ENCODE assay signal across 8 mouse cellular contexts in genomic region chr19:40511679-40512309, GRCm38 (mm10). TPM values are rescaled to one million over a fixed set of nuclear protein-coding genes. Genes with fewer than 3 reads are reported as not detected.
DNase-seq lines count a peak whose midpoint lies in the region; ATAC-seq and TF ChIP-seq lines count a peak whose summit lies in the region.

No protein-coding gene starts in this region.

- TF ChIP-seq CTCF in lung, embryonic 14.5 days (IDR thresholded peaks at IDR 0.05; ENCODE audit: low read depth) = no peak
- TF ChIP-seq CTCF in heart, postnatal 0 days (IDR thresholded peaks at IDR 0.05; ENCODE audit: low read depth) = no peak
- no peak for TF ChIP-seq CTCF in liver, postnatal 0 days (IDR thresholded peaks at IDR 0.05; ENCODE audit: low read depth)

- H3K27me3 ChIP-seq in lung, embryonic 14.5 days (ENCODE audit: insufficient read depth, low read length) = no peaks in the 10 kb centered on the region
- H3K27me3 ChIP-seq in heart, postnatal 0 days (ENCODE audit: control insufficient read depth, insufficient read depth, low read length) = no peaks in the 10 kb centered on the region
- H3K27me3 ChIP-seq in liver, postnatal 0 days (ENCODE audit: insufficient read depth, low read length) = no peaks in the 10 kb centered on the region
- no peaks in the 10 kb centered on the region for H3K27me3 ChIP-seq in stomach, embryonic 14.5 days (ENCODE audit: control insufficient read depth, insufficient read depth, low read length)

- H3K4me2 ChIP-seq in lung, embryonic 14.5 days = peak overlapping the region; percentile 96
- H3K4me2 ChIP-seq in heart, postnatal 0 days (ENCODE audit: low read depth, low read length) = peak overlapping the region; percentile 79
- H3K4me2 ChIP-seq in liver, postnatal 0 days (ENCODE audit: low read depth, low read length) = peak overlapping the region; percentile 93
- H3K4me2 ChIP-seq in stomach, embryonic 14.5 days (replicated peaks; ENCODE audit: low read depth, low read length) = peak overlapping the region; percentile 61

- WGBS in lung, embryonic 14.5 days = 14% methylated on average over 5 of the region's 5 CpGs
- whole genome bisulfite sequencing in heart, postnatal 0 days = 10% methylated on average over 5 of the region's 5 CpGs
- WGBS in liver, postnatal 0 days (ENCODE audit: insufficient replicate concordance) = 20% methylated on average over 5 of the region's 5 CpGs
- WGBS in stomach, embryonic 14.5 days = 27% methylated on average over 5 of the region's 5 CpGs

- TF ChIP-seq EP300 in heart, postnatal 0 days (IDR thresholded peaks at IDR 0.05; ENCODE audit: low read depth) = no peak; the same call in 1 of the 2 replicates
- TF ChIP-seq EP300 in liver, postnatal 0 days (IDR thresholded peaks at IDR 0.05; ENCODE audit: low read depth) = no peak

- no peaks in the 10 kb centered on the region for H3K9me3 ChIP-seq in lung, embryonic 14.5 days (ENCODE audit: low read depth, low read length)
- H3K9me3 ChIP-seq in heart, postnatal 0 days (replicated peaks; ENCODE audit: control insufficient read depth, low read length) = no peaks in the 10 kb centered on the region; the same call in 1 of the 2 replicates
- no peaks in the 10 kb centered on the region for H3K9me3 ChIP-seq in liver, postnatal 0 days (ENCODE audit: low read length)
- H3K9me3 ChIP-seq in stomach, embryonic 14.5 days (ENCODE audit: control insufficient read depth, low read depth, low read length) = no peaks in the 10 kb centered on the region

- peaks cover 3% of the 10 kb centered on the region; the same call in 1 of the 2 replicates for H3K4me1 ChIP-seq in lung, embryonic 14.5 days (ENCODE audit: insufficient read depth)
- H3K4me1 ChIP-seq in heart, postnatal 0 days (ENCODE audit: control insufficient read depth, insufficient read depth) = peaks cover 19% of the 10 kb centered on the region
- H3K4me1 ChIP-seq in liver, postnatal 0 days (ENCODE audit: insufficient read depth) = peaks cover 19% of the 10 kb centered on the region
- 0 out of 2 replicates have a peak, but pooled peaks cover 5% of the 10 kb centered on the region for H3K4me1 ChIP-seq in stomach, embryonic 14.5 days (ENCODE audit: control insufficient read depth, insufficient read depth, low read length)

- peak overlapping the region; percentile 78 for H3K4me3 ChIP-seq in lung, embryonic 14.5 days (ENCODE audit: low read depth, low read length)
- peak overlapping the region; percentile 84 for H3K4me3 ChIP-seq in heart, postnatal 0 days (ENCODE audit: low read depth, low read length)
- peak overlapping the region; percentile 91 for H3K4me3 ChIP-seq in liver, postnatal 0 days (ENCODE audit: low read depth, low read length)
- peak overlapping the region; percentile 68; the same call in 1 of the 2 replicates for H3K4me3 ChIP-seq in stomach, embryonic 14.5 days (ENCODE audit: low read depth, low read length)

- no peaks in the 10 kb centered on the region for H3K36me3 ChIP-seq in lung, embryonic 14.5 days (ENCODE audit: insufficient read depth)
- peaks cover 6% of the 10 kb centered on the region; the same call in 1 of the 2 replicates for H3K36me3 ChIP-seq in heart, postnatal 0 days (replicated peaks; ENCODE audit: control insufficient read depth, insufficient read depth, low read length)
- no peaks in the 10 kb centered on the region for H3K36me3 ChIP-seq in liver, postnatal 0 days (replicated peaks; ENCODE audit: insufficient read depth, low read length)
- H3K36me3 ChIP-seq in stomach, embryonic 14.5 days (ENCODE audit: control insufficient read depth, insufficient read depth, low read length) = no peaks in the 10 kb centered on the region

- DNase-seq in lung, embryonic 14.5 days = peak; percentile 22
- no peak for DNase-seq in lung, postnatal 10 days
- peak; percentile 61 to 71 for DNase-seq in cerebellum, postnatal 14 days
- DNase-seq in heart, postnatal 0 days (ENCODE audit: low spot score) = peak; percentile 76
- DNase-seq in liver, postnatal 0 days = peak; percentile 59
- DNase-seq in MN1 (ENCODE audit: low spot score) = no peak

- no peak for ATAC-seq in lung, embryonic 14.5 days (ENCODE audit: insufficient read depth)
- ATAC-seq in heart, postnatal 0 days (ENCODE audit: insufficient read depth, low read depth) = peak; percentile 9; the same call in 1 of the 2 replicates
- ATAC-seq in liver, postnatal 0 days = no peak
- no peak for ATAC-seq in stomach, embryonic 14.5 days (ENCODE audit: insufficient number of reproducible peaks, insufficient read depth, low FRiP score, low read depth)
- ATAC-seq in monocyte, adult 5-6 weeks (replicated peaks; ENCODE audit: insufficient number of reproducible peaks, low FRiP score, low TSS enrichment, poor library complexity, severe bottlenecking) = no peak

- H3K27ac ChIP-seq in lung, embryonic 14.5 days (ENCODE audit: low read depth) = no peak overlapping the region
- H3K27ac ChIP-seq in heart, postnatal 0 days (ENCODE audit: low read depth) = peak overlapping the region; percentile 93
- H3K27ac ChIP-seq in liver, postnatal 0 days (ENCODE audit: low read depth) = peak overlapping the region; percentile 94; the same call in 1 of the 2 replicates
- H3K27ac ChIP-seq in stomach, embryonic 14.5 days (ENCODE audit: low read length) = no peak overlapping the region

- H3K9ac ChIP-seq in lung, embryonic 14.5 days = peak overlapping the region; percentile 75
- peak overlapping the region; percentile 83 for H3K9ac ChIP-seq in heart, postnatal 0 days (replicated peaks; ENCODE audit: low read depth, low read length)
- H3K9ac ChIP-seq in liver, postnatal 0 days (replicated peaks) = peak overlapping the region; percentile 94
- H3K9ac ChIP-seq in stomach, embryonic 14.5 days (replicated peaks; ENCODE audit: low read depth, low read length) = no peak overlapping the region

RNA-seq across cellular contexts. Expression of gene Sorbs1, which starts 1.8 kb away (rescaled TPM):
- 46.6 and 50.7 TPM in 2 replicates for polyA plus RNA-seq in lung, embryonic 14.5 days (2014; fragmentation: Nextera tagmentation; extraction: Ambion mirVana)
- 77.7 and 140 TPM in 2 replicates for total RNA-seq in heart, postnatal 0 days (2014; rRNA removed; ENCODE audit: low replicate concordance)
- polyA plus RNA-seq in heart, postnatal 0 days (2015; fragmentation: Nextera tagmentation; extraction: Ambion mirVana) = 153 and 159 TPM in 2 replicates
- 28.2 and 30.4 TPM in 2 replicates for polyA plus RNA-seq in liver, postnatal 0 days (2015; fragmentation: Nextera tagmentation; extraction: Ambion mirVana)
- 84.0 and 89.5 TPM in 2 replicates for polyA plus RNA-seq in stomach, embryonic 14.5 days (2014; fragmentation: Nextera tagmentation; extraction: Ambion mirVana)
- 12.4 to 20.6 TPM (median 19.8 TPM) in 3 replicates for total RNA-seq in monocyte, adult 5-6 weeks (2017)

Comparison
In these comparisons a context has a peak if more than half of its experiments do, and no peak if none do; other contexts are left out.
1. DNase-seq: peak in lung, embryonic 14.5 days (single experiment), cerebellum, postnatal 14 days (2 of 2), heart, postnatal 0 days (single experiment) and liver, postnatal 0 days (single experiment); none in lung, postnatal 10 days (single experiment) and MN1 (single experiment).
2. H3K27ac ChIP-seq: peak in heart, postnatal 0 days (single experiment) and liver, postnatal 0 days (single experiment); none in lung, embryonic 14.5 days (single experiment) and stomach, embryonic 14.5 days (single experiment).
3. Peak in every context shown above with its lines, with median percentiles within 50 percentile points of each other: H3K4me2 ChIP-seq and H3K4me3 ChIP-seq.